Mouse (Mus musculus): ENCODE data around the gene Fam78b.

The Fam78b gene

DNA sequence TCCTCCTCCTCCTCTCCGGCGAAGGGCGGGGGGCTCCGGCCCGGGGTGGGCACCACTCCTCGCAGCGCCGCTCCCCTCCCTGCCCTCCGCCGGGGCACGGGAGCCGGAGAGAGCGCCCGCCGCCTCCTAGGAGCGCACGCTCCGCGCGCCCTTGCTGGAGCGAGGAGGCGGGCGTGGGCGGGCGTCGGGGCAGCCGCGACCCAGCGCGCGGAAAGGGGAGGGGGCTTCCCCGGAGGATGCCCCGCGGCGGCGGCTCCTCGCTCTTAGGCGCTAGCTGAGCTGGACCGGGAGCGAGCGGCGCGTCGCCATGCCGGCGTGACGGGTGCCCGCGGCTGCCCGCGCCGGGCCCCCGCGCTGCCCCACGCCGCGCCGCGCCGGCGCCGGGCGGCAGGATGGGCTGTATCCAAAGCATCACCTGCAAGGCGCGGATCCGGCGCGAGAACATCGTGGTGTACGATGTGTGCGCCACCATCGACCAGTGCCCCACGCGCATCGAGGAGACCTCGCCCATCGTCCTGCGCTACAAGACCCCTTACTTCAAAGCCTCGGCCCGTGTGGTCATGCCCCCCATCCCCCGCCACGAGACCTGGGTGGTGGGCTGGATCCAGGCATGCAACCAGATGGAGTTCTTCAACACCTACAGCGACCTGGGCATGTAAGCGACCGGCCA lies at the start of gene Fam78b:
Gene Fam78b (plus strand): TSS at position 244 of the 670 bp plus-strand sequence.
- in situ Hi-C loops (cut with MboI, MseI) = loop anchor here (25.0 kb wide), 1 partner anchor 336 kb away; the partner anchor contains the start of gene Aldh9a1

DNA sequence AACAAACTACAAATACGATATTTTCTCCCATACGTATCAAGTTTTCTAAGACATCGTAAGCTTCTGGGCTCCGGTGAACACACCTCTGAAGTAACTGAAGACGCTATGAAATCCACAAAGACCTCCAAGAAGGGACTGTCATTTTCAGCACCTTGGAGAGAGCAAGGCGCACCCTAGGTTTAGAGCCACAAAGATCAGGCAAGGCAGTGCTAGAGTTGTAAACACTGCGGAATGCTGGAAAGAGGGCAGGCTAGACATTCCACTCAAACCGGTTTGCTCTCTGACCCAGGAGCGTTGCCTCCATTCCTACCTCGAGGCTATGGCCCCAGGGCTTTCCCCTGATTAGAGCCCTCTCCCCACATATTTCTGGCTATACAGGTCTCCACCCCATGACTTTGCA lies 36.7 kb upstream of the Fam78b start:
- in situ Hi-C loops (cut with MboI, MseI) = no loop called here

DNA sequence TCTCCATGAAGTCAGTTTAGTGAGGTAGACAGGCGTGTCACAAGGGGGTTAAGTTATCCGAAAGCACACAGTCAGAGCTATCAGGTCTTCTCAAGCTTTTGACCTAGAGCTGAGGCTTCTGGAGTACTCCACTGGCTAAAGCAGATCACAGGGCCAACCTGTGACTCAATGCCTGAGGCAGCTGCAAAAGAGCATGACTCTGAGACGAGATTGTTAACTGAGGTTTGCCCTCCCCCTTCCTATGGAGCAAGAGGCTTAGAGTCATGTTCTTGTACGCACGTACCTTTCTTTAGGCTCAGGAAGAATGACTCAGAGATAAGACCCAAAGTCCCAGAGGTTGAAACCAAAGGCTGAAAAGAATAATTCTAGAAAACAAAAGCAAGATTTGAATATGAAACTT lies 32.9 kb upstream of the Fam78b start:
- in situ Hi-C loops (cut with MboI, MseI) = no loop called here

DNA sequence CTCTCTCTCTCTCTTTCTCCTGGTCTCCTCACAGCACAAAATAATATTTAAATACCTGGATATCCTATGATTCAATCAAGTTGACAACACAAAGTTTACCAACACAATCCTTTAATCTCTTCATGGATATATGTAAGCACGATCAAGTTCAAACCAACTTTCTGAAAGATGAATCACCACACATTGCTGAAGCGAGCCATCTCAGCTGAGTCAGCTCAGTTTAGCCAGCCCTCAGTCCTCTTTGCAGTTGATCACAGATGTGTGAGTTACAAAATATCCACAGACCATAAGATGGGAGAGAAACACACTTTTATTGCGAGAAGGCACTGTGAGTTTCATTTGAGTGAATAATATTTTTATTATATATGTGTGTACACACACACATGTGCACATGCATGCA lies 27.5 kb upstream of the Fam78b start:
- in situ Hi-C loops (cut with MboI, MseI) = no loop called here

DNA sequence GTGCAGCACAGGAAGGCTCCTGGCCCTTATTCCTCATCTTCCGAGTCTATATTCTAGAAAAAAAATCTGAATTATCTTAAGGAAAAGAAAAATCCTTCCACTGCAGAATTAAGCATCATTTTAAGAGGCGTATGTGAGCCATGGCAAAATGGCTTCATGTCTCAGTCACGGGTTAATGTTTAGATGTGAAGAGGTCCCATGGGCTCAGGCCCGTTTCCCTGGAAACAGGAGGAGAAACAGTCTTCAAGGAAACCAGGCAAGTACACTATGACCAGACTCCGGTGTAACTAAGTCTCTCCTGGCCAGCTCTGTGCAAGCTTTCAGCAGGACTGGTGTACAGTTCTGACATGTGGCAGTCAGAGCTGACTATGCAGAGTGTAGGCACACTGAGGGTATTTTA lies 22.6 kb upstream of the Fam78b start:
- in situ Hi-C loops (cut with MboI, MseI) = loop anchor here (25.0 kb wide), 1 partner anchor 1216 kb away; the partner anchor contains the start of gene Creg1

DNA sequence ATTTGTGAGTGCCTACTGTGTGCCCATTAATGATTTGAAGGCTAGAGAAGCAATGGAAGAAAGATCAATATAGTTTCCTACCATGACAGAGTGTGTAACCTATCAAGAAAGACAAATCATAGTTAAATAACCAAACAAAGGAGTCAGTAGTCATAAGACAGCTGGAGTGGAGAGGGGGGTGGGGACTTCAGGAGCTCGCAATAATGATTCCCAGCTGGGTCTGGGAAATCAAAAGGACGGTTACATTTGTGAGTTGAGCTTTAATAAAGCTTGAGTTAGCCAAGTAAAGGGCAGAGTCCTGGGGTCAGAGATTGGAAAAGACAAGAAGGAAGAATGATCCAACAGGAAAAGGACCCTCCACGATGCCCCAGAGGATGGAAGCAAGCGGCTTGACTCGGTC lies 7.0 kb upstream of the Fam78b start:
- in situ Hi-C loops (cut with MboI, MseI) = loop anchor here (25.0 kb wide), 1 partner anchor 1232 kb away; the partner anchor contains the start of gene Creg1

DNA sequence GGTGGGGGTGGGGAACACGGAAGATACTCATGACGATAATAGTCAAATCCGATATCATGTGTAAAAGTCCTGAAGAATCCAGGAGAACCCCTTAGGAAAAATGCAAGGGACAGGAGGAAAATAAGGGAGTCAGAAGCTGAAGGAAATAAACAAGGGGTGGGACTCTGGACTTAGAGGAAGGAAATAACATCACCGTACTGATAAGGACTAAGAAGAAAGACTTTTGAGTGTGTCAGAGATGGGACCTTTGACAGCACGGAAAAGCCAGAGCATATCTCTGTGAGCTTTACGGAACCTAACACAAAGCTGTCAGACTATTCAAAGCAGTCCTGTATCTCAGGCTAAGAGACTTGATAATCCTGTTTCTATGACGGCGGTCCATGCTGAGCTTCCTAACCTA lies 5.0 kb upstream of the Fam78b start:
- in situ Hi-C loops (cut with MboI, MseI) = loop anchor here (25.0 kb wide), 1 partner anchor 1234 kb away; the partner anchor contains the start of gene Creg1

DNA sequence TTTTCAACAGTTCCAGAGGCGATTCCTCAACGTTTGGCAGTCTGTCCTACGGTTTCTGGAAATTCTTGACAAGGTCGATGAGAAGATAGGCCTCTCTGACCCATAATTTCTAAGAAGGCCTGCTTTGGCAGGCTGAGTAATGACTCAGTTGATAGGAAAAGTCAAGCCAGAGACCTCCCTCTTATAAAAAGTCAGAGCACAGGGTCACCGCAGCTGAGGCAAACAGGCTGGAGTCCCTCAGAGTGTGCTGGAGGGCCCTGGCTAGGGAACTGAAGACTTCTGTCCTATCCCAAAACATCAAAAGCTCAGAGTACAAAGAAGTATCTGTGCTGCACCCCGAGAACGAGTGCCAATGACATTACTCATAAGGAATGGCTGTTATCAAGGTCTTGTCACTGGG lies 4.4 kb upstream of the Fam78b start:
- in situ Hi-C loops (cut with MboI, MseI) = loop anchor here (25.0 kb wide), 1 partner anchor 1235 kb away; the partner anchor contains the start of gene Creg1

DNA sequence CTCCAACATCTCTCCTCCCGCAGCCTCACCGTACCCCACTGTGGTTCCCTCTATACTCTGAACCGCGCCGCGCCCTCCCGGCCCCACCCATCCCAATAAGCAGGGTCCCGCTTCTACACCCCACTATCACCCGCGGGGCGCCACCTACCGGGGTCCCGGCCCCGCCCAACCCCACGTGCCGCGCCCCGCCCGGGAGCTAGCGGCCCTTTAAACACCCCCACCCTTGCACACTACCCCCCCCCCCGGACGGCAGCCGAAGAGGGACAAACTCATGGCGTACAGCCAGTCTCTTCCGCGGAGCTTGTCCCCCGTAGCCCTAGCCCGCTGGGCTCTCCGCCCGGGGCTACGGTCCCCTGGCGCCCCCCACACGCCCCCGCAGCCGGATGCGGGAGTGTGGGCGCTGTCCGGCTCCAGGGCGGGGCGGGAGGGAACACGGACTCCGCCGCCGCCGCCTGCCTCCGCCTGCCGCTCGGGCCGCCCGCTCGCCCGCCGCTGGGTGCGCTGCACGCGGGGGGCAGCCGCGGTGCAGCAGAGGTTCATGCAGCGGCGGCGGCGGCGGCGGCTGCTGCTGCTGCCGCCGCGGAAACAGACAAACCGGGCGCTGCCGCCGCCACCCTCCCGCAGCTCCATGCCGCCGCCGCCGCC lies 566 bp upstream of the Fam78b start:
- in situ Hi-C loops (cut with MboI, MseI) = loop anchor here (25.0 kb wide), 1 partner anchor 337 kb away; the partner anchor contains the start of gene Aldh9a1

DNA sequence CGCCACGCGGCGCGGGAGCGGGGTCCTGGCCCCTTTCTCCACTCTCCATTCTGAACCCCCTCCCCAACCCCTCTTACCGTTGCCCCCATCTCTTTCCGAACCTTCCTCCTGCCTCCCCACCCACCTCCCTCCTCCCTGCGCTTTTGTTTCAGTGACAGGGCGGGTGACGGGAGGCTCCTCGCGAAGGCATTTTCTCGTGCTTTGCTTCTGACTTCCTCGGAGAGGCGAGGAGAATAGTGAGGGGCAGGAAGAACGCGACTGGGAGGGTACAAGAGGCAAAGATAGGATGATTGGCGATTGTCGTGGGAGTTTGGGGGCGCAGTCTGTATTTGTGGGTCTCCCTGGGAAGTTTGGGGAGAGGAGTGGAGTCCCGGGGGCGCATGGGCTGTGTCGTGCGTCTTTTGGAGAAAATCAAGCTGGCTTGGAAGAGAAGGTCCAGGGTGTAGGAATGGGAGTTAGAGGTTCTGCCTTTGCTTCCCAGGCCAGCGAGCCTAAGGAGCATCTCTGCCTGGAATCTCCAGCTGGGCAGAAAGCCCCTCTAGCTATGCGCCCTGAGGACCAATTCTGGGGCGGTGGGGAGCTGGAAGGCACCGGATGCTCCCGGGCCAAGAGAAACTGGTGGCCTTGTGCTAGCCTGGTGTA lies 748 bp downstream of the Fam78b start:
- in situ Hi-C loops (cut with MboI, MseI) = loop anchor here (25.0 kb wide), 1 partner anchor 335 kb away; the partner anchor contains the start of gene Aldh9a1

DNA sequence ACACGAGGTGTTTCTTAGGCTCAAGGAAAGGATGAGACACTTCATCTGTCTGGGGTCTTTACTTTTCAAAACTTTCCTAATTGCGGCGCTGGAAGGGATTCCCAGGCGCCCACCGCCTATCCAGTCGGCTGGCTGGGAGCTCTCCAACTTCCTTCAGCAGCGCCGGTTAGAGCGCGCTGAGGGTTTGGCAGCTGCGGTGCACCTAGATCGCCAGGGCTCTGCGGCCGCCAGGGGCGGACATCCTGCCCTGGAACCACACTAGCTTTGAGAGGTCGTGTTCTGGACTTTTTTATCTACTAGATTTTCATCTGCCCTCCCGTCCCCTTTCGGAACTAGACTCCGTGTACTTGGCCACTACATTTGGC lies 1.3 kb downstream of the Fam78b start:
- in situ Hi-C loops (cut with MboI, MseI) = loop anchor here (25.0 kb wide), 1 partner anchor 335 kb away; the partner anchor contains the start of gene Aldh9a1

DNA sequence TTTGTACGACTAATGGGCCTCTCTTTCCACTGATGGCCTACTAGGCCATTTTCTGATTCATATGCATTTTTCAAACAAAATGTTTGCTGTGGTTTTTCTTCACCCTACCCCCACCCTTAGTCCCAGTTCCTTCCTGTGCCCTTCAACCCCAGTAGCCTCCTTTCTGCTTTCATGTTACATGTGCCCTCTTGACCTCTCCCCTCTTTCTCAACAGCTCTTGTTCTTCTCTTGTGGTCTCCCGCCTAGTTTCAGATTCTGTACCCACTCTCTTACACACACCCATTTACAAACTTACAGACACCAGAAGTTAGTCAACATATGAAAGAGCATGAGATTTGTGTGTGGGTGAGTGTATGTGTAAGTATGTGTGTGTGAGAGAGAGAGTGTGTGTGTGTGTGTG lies 3.4 kb downstream of the Fam78b start:
- in situ Hi-C loops (cut with MboI, MseI) = loop anchor here (25.0 kb wide), 1 partner anchor 333 kb away; the partner anchor contains the start of gene Aldh9a1

DNA sequence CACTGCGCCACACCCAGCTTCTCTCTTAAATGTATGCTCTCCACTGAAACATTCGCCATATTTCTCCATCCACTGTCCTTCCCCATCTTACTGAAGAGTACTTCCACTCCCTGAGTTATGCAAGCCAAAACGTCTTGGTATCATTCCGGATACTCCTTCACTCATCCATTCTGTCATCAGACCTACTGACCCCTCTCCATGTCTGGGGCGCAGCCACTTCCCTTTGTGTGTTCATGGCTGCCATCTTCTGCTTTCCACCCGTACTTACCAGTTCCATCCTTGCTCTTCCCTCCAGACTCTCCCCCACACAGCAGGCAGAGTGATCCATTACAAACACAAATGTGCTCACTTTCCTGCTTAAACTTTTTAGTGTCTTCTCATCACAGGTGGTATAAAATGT lies 6.1 kb downstream of the Fam78b start:
- in situ Hi-C loops (cut with MboI, MseI) = loop anchor here (25.0 kb wide), 1 partner anchor 330 kb away; the partner anchor contains the start of gene Aldh9a1

DNA sequence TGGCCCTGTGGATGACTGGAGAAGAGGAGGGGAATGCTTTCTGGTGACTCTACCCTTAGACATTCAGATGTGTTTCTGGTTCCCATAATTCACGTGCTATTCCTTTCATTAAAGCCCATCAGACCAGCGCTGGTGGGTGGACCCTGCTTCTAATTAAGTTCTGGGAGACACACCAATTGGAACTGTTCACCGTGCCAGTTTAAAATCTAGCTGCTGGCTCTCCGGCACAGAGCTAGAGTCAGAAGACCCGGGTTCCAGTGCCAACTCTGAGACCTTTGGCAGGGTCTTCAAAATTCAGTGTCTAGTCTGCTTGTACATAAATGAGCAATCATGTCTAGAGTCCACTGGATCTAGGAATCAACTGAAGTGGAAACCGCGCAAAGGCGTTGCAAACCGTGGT lies 9.0 kb downstream of the Fam78b start:
- in situ Hi-C loops (cut with MboI, MseI) = loop anchor here (25.0 kb wide), 1 partner anchor 327 kb away; the partner anchor contains the start of gene Aldh9a1

DNA sequence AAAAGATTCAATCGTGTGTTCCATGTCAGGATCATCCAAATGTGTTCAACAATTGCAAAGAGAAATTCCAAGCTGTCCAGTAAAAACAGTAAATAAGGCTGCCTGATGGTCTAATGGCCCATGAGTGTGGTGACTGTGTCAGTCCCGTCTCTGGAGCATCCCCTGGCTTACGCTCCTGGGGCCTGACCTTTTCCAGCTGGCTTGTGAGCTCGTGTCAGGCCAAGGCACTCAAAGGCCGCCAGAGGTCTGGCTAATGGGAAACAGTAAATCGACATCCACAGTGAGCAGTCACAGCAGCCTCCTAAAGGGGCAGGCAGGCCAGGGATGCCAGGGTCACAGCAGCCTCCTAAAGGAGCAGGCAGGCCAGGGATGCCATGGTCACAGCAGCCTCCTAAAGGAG lies 10.1 kb downstream of the Fam78b start:
- in situ Hi-C loops (cut with MboI, MseI) = loop anchor here (25.0 kb wide), 1 partner anchor 326 kb away; the partner anchor contains the start of gene Aldh9a1

DNA sequence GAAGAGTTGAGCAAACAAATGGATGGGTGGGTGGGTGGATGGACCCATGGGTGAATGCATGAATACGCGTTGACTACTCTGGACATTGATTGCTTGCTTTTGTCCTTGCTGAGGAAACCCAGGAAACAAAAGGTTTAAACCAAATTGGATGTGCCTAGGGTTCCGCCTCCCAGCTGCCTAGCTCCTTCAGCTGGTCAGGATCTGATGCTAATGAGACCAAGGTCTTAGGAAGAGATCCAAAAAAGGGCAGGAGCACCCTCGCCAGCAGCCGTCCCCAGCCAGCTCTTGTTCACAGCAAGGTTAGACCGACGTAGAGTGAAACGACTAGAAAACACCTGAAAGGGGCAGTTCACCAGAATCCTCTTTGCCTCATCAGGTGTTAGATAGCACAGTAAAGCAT lies 11.4 kb downstream of the Fam78b start:
- in situ Hi-C loops (cut with MboI, MseI) = loop anchor here (25.0 kb wide), 1 partner anchor 325 kb away; the partner anchor contains the start of gene Aldh9a1

DNA sequence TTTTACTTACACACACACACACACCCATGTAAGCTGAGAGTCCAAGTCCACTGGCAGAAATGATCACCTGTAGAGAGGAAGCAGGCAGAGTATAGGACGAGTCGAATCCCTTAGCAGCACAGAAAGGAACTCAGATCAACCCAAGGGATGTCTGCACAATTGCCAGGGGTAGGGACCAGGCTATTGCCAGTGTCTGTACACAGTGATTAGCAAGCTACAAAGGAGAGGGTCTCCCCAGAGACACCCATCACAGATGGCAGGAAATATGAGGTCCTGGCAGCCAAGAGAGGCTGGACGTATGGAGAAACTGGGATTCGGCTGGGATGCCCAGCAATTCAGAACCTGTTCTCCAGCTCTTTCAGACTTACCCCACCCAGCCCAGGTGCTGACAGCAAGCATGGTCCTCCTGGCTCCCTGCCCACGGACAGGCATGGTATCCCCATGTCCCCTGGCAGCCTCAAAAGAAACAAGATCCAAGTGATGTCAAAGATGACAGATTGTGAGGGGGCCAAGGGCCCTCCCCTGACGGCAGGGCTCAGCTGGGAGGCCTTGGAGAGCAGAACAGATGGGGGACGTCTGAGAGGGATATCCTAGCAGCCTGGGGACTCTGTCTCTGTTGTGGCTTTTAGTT lies 12.1 kb downstream of the Fam78b start:
- in situ Hi-C loops (cut with MboI, MseI) = loop anchor here (25.0 kb wide), 1 partner anchor 324 kb away; the partner anchor contains the start of gene Aldh9a1

DNA sequence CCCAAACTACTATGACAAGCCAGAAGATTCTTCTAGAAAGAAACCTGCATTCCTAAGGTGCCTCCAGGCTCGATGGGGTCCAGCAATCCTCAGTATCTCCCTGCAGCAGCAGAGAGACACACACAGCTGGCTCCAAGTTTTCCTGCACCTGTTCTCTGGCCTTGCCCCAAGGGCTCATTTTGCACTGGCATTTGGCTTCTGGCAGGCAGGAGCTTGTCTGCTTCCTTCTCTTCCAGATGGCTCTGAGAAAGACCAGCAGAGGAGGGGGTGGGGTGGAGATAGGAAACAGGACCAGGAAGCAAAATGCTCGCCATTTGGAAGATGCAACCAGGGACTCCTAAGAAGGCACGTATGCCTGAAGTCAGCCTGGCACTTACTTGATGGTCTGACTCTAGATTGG lies 15.1 kb downstream of the Fam78b start:
- in situ Hi-C loops (cut with MboI, MseI) = loop anchor here (25.0 kb wide), 1 partner anchor 321 kb away; the partner anchor contains the start of gene Aldh9a1

DNA sequence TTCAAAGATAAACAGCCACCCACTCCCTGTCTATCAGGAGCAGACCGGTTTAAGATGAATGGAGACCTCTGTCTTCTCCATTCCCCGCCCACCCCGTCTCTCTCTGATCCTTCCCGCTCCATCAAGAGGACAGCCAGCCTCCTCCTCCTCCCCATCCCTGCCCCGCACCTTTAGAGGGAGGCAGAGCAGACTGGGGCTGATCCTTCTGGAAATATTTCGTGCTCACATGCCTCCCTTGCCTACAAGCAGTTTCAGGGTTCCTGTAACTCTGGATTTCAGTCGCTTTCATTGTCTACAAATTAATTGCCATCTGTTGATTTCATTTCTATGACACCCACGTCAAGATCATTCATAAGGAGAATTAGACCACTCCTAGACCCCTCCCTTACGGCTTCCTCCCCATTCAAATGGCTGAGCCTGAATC lies 20.8 kb downstream of the Fam78b start:
- in situ Hi-C loops (cut with MboI, MseI) = loop anchor here (25.0 kb wide), 1 partner anchor 315 kb away; the partner anchor contains the start of gene Aldh9a1

DNA sequence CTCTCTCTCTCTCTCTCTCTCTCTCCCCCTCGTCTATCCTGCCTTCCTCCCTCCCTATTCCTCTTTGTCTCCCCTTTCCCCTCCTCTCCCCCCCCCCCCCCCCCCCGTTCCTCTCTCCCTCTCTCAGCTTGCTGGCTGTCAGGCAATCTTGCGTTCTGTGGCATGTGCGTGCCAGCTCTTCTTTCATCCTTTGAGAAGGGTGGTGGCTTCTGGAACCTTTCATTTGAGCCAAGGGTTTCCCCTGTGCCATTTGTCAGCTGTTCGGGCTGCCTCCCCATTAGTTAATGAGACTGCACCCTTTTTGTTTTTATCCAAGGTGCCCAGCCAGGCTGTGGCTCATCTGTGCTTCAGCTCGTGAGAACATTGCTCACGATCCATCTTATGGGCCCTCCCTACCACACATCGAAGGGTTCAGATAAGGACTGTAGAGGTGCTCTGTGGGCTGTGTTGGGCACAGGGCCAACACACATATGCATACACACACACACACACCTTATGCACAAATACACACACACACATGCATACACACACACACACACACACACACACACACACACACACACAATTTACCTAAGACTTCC lies 21.4 kb downstream of the Fam78b start:
- in situ Hi-C loops (cut with MboI, MseI) = loop anchor here (25.0 kb wide), 1 partner anchor 315 kb away; the partner anchor contains the start of gene Aldh9a1

DNA sequence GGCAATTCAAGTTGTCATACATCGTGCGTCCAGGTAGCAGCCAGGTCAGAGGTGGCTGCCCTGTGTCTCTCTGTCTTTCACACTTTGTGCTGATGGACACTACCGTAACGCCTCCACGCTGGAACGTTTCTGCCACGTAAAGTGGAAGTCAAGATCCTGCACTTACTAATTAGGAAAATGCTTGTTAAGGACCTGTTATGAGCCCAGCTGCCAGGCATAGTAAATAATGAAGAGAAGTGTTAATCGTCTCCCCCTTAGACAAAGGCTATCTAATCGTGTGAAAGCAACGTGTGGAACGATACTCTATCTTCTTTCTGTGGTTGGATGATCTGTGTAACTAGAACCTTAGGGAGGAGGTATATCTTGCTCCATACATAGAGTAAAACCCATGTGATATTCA lies 22.6 kb downstream of the Fam78b start:
- in situ Hi-C loops (cut with MboI, MseI) = loop anchor here (25.0 kb wide), 1 partner anchor 314 kb away; the partner anchor contains the start of gene Aldh9a1

Data from T-helper 2 cell (primary cell).